Mouse (Mus musculus): ENCODE measurements around the gene Snap47.

- no peak for TF ChIP-seq CTCF (conservative IDR thresholded peaks at IDR 0.05 in 1 of 2, IDR thresholded peaks at IDR 0.05 in 1 of 2; ENCODE audit: low read depth in 2 of 2, low read length in 2 of 2)
- no peak for TF ChIP-seq BHLHE40 (IDR thresholded peaks at IDR 0.05; ENCODE audit: low read depth, low read length)
- TF ChIP-seq RAD21 (IDR thresholded peaks at IDR 0.05; ENCODE audit: low read depth, low read length), result no peak
- TF ChIP-seq UBTF (IDR thresholded peaks at IDR 0.05; ENCODE audit: low read depth, low read length), result no peak
- no peak for TF ChIP-seq EP300 (IDR thresholded peaks at IDR 0.05; ENCODE audit: low read length)
- no peak for TF ChIP-seq MAFK (IDR thresholded peaks at IDR 0.05; ENCODE audit: insufficient replicate concordance, low read length)
- no peak for TF ChIP-seq E2F4 (IDR thresholded peaks at IDR 0.05; ENCODE audit: insufficient replicate concordance, low read depth, low read length)
- TF ChIP-seq POLR2A (IDR thresholded peaks at IDR 0.05; ENCODE audit: low read depth, low read length), result no peak
Measured at GRCm38 (mm10) chr11:59394451-59394850, 56.5 kb downstream of the Snap47 start.

All from CH12.LX (cell line).